Mouse (Mus musculus): ENCODE measurements at regions not wholly inside any gene's neighbourhood (a gene's known extent, or its start where the extent isn't known, plus 50 kb on each side); places are given as distances from the start of the nearest gene placed in this dataset.

DNA sequence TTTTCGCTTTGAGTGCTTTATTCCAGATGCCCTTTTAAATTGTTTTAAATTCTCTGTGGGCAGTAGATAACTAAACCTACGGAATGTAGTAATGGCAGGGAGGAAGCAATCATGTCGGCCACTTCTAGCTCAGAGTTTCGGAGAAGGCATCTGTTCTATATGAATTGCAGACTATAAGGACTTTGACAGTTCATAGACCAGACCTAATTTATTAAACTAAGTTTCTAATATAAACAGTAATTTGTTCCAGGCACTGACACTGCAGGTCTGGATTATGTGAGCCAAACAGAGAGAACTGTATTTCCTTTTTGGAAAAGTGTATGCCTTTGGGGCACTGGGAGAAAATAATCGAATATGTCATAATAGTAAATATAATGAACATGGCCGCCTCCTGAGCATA, 591.4 kb downstream of the Plcl1 start:
- H3K27me3 ChIP-seq (ENCODE audit: control insufficient read depth, insufficient read depth, low read length), result no peaks in the 10 kb centered on the region
- H3K27ac ChIP-seq (ENCODE audit: low read depth, low read length), result no peak overlapping the region
- H3K4me3 ChIP-seq (ENCODE audit: low read depth, low read length), result no peak overlapping the region
- ATAC-seq (ENCODE audit: low read depth), result no peak
- no peaks in the 10 kb centered on the region for H3K4me1 ChIP-seq (ENCODE audit: control insufficient read depth, insufficient read depth, low read length)
- H3K4me2 ChIP-seq (ENCODE audit: low read depth, low read length), result no peak overlapping the region
- H3K36me3 ChIP-seq (ENCODE audit: control insufficient read depth, insufficient read depth, low read length), result no peaks in the 10 kb centered on the region
- WGBS, result 91% methylated on average over 6 of the region's 6 CpGs
- no peaks in the 10 kb centered on the region for H3K9me3 ChIP-seq (ENCODE audit: control insufficient read depth, low read length)
- H3K9ac ChIP-seq (replicated peaks; ENCODE audit: low read depth, low read length), result no peak overlapping the region

Measured in neural tube, embryonic 14.5 days (tissue).